Mouse (Mus musculus) small intestine, adult 2 months (tissue): ENCODE data around the gene Mat2a. TPM values are rescaled to one million over a fixed set of nuclear protein-coding genes. Genes with fewer than 3 reads are reported as not detected.

ENCODE experiments used
- H3K27ac ChIP-seq: fragments of 200-500 bp; 2 replicates; pipeline ENCODE4 v1.5.1; 2012; ENCODE audit warnings: low read depth, low read length, control low read depth, inconsistent platforms; ENCODE audit not compliant: insufficient read depth
- H3K27me3 ChIP-seq: fragments of 200-500 bp; 2 replicates; pipeline ENCODE4 v1.6.1; 2012; ENCODE audit warnings: mild to moderate bottlenecking, moderate library complexity, low read length, inconsistent platforms; ENCODE audit not compliant: control insufficient read depth, insufficient read depth
- H3K36me3 ChIP-seq: fragments of 200-500 bp; 2 replicates; pipeline ENCODE4 v1.6.1; 2012; ENCODE audit warnings: mild to moderate bottlenecking, low read length, control low read depth, inconsistent platforms; ENCODE audit not compliant: control insufficient read depth, insufficient read depth
- H3K4me1 ChIP-seq: fragments of 200-500 bp; 2 replicates; pipeline ENCODE4 v1.6.1; 2012; ENCODE audit warnings: low read length, inconsistent platforms, mixed read lengths; ENCODE audit not compliant: control insufficient read depth, insufficient read depth, insufficient read length
- H3K4me3 ChIP-seq: fragments of 200-500 bp; 2 replicates; pipeline ENCODE4 v1.5.1; 2012; ENCODE audit warnings: low read depth, mild to moderate bottlenecking, control low read depth, inconsistent platforms, low read length, moderate library complexity
- CTCF ChIP-seq: fragments of 200-500 bp; IDR thresholded peaks from 2 replicates; pipeline ENCODE4 v1.5.1; 2012; ENCODE audit warnings: low read depth, mild to moderate bottlenecking, control low read depth, inconsistent platforms, low read length, moderate library complexity, mixed read lengths; ENCODE audit not compliant: insufficient replicate concordance, insufficient read length; ENCODE audit errors: extremely low read depth
- POLR2A ChIP-seq: fragments of 200-500 bp; IDR thresholded peaks from 2 replicates; pipeline ENCODE4 v1.6.1; 2012; ENCODE audit warnings: low read depth, mild to moderate bottlenecking, control low read depth, inconsistent platforms, low read length, moderate library complexity
- WGBS: fragments of 180-500 bp; shearing (Covaris S2); methylation state at CpG from one replicate; pipeline ENCODE4 v1.1.7; 2018; 5-methylcytosine and 5-hydroxymethylcytosine counted together
- polyA plus RNA-seq: library from polyadenylated mRNA; depleted of rRNA; stranded (reverse); fragments of >200 nt; gene quantifications from 2 replicates; pipeline ENCODE4 v1.2.3, GENCODE M21; 2012

The Mat2a gene
- polyA plus RNA-seq, 1 experiment, result 19.5 TPM

DNA sequence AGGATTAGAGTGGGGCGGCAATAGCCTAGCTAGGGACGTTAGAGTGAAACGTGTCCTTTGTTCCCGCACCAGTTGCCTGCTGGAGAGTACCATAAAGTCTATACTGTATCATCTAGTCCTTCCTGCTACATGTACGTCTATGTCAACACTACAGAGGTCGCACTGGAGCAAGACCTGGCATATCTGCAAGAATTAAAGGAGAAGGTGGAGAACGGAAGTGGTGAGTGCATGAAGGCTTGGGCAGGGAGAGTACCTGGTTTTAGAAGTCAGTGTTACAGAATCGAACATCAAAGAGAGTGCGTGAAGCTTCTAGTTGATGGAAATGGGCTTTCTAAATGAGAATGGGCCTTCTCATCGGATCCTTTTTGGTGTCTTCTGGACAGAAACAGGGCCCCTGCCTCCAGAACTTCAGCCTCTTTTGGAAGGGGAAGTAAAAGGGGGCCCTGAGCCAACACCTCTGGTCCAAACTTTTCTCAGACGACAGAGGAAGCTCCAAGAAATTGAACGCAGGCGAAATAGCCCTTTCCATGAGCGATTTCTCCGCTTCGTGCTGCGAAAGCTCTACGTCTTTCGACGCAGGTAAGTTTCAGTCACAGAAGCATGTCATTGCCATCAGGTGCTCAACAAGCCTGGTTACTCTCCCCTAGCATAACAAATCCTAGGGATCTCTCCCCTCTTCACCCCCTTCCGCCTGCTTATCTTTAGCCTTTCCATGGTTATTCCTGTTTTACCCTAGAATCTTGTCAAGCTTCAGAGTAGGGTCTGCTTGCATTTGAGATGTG is 10.1 kb downstream of the Mat2a start:
- H3K4me3 ChIP-seq, result no peak overlapping the region
- no peaks in the 10 kb centered on the region for H3K4me1 ChIP-seq
- H3K36me3 ChIP-seq, result peaks cover 69% of the 10 kb centered on the region
- no peak for TF ChIP-seq CTCF
- no peak for TF ChIP-seq POLR2A
- WGBS, result 73% methylated on average over 21 of the region's 21 CpGs
- no peak overlapping the region for H3K27ac ChIP-seq
- no peaks in the 10 kb centered on the region for H3K27me3 ChIP-seq

DNA sequence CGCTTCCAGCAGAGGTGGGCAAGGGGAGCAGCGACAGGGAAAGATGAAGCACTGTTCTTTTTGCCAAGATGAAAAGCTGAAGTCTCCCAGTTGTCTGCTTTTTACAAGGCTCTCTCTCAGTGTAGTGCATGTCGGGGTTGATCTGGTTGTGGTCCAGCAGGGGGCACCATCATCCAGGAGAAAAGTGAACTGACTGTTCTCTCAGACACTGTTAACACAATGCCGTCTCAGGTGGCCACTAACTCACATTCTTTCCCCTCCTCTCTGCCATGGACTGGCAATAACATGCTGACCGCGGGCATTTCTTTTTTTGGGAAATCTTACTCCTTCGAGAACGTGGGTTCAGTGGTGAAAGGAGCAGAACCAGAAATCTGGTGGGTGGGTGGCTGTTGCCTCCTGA is 11.3 kb downstream of the Mat2a start:
- Histone ChIP-seq H3K27me3 (no peaks in the 10 kb centered on the region), H3K4me1 (no peaks in the 10 kb centered on the region), H3K36me3 (peaks cover 69% of the 10 kb centered on the region), H3K4me3 (no peak overlapping the region), H3K27ac (no peak overlapping the region)
- TF ChIP-seq CTCF, result peak; percentile 80; the same call in 1 of the 2 replicates
- no peak for TF ChIP-seq POLR2A
- WGBS, result 41% methylated on average over 8 of the region's 8 CpGs

DNA sequence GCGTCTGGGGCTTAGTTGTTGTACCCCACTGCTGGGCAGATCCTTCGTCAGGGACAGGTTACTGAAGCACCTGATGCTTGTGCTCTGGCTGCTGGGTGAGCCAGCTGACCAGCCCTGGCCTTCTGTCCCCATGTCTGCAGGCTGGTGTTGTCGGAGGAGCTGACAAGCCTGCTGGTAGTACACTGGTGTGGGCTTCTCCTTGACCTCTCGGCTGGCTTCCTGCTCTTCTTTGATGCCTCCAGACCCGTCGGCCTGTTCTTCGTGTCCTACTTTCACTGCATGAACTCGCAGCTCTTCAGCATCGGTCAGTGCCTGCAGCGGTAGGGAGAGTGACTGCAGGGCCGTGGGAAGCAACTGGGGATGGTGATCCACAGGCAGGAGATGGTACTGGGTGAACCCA is 13.7 kb downstream of the Mat2a start:
- 96% methylated on average over 11 of the region's 11 CpGs for WGBS
- Histone ChIP-seq H3K27ac (no peak overlapping the region), H3K4me3 (no peak overlapping the region), H3K4me1 (peaks cover 2% of the 10 kb centered on the region; the same call in 1 of the 2 replicates), H3K36me3 (peaks cover 58% of the 10 kb centered on the region), H3K27me3 (no peaks in the 10 kb centered on the region)
- TF ChIP-seq POLR2A (no peak), CTCF (no peak)

DNA sequence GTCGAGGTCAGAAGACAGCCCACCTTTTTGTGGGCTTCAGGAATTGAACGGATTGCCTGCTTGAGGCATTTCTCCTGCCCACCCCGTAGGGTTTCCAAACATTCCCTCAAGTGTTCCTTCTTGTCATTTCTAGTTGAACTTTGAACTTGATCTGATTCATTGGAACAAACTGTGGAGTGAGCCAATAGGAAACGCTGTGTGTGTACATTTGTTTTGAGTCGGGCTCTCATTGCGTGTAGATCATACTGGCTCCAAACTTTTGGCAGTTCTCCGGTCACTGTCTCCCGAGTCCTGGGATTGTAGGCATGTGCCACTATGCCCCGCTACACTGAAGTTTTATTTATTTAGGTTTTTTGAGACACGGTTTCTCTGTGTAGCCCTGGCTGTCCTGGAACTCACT is 18.5 kb downstream of the Mat2a start:
- peaks cover 54% of the 10 kb centered on the region for H3K36me3 ChIP-seq
- no peak overlapping the region for H3K4me3 ChIP-seq
- H3K27me3 ChIP-seq, result no peaks in the 10 kb centered on the region
- no peak for TF ChIP-seq POLR2A
- no peak for TF ChIP-seq CTCF
- no peak overlapping the region for H3K27ac ChIP-seq
- 45% methylated on average over 10 of the region's 10 CpGs for WGBS
- peaks cover 3% of the 10 kb centered on the region; the same call in 1 of the 2 replicates for H3K4me1 ChIP-seq

DNA sequence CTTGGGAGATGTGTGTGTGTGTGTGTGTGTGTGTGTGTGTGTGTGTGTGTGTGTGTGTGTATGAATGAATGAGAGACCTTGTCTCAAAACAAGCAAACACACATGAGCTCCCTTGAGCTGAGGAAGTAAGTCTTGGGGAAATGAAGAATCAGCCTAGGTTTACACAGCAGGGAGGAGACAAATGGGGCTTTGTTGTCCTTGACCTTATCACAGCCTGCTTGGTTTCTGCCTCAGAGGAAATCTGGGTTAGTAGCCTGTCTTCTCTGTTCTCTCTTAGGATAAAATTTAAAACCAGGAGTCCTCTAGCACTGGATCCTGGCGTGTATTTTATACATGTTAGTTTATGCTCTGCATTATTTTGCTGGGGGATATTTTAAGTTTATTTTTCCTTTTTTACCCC is 19.6 kb downstream of the Mat2a start:
- Histone ChIP-seq H3K36me3 (peaks cover 44% of the 10 kb centered on the region), H3K4me1 (peaks cover 3% of the 10 kb centered on the region; the same call in 1 of the 2 replicates), H3K27ac (no peak overlapping the region), H3K4me3 (no peak overlapping the region), H3K27me3 (no peaks in the 10 kb centered on the region)
- 91% methylated on average over 1 of the region's 1 CpGs for WGBS
- no peak for TF ChIP-seq CTCF
- no peak for TF ChIP-seq POLR2A

DNA sequence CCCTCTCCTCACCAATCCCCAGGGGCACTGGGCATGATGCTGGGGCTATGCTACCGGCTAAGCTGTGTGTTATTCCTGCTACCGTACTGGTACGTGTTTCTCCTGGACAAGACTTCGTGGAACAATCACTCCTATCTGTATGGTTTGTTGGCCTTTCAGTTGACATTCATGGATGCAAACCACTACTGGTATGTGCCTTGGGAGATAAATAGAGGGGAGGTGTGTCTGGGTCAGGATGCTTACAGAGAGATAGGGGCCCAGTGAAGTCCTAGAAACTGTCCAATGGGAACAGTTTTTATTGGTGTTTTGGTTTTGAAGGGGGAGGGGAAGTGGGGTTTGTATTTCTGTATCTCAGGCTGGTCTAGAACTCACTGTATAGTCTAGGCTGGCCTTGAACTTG is 21.1 kb downstream of the Mat2a start:
- peaks cover 31% of the 10 kb centered on the region for H3K36me3 ChIP-seq
- no peak overlapping the region for H3K27ac ChIP-seq
- H3K4me3 ChIP-seq, result no peak overlapping the region
- no peaks in the 10 kb centered on the region for H3K27me3 ChIP-seq
- 94% methylated on average over 4 of the region's 4 CpGs for WGBS
- peaks cover 3% of the 10 kb centered on the region; the same call in 1 of the 2 replicates for H3K4me1 ChIP-seq
- TF ChIP-seq CTCF (no peak), POLR2A (no peak)

DNA sequence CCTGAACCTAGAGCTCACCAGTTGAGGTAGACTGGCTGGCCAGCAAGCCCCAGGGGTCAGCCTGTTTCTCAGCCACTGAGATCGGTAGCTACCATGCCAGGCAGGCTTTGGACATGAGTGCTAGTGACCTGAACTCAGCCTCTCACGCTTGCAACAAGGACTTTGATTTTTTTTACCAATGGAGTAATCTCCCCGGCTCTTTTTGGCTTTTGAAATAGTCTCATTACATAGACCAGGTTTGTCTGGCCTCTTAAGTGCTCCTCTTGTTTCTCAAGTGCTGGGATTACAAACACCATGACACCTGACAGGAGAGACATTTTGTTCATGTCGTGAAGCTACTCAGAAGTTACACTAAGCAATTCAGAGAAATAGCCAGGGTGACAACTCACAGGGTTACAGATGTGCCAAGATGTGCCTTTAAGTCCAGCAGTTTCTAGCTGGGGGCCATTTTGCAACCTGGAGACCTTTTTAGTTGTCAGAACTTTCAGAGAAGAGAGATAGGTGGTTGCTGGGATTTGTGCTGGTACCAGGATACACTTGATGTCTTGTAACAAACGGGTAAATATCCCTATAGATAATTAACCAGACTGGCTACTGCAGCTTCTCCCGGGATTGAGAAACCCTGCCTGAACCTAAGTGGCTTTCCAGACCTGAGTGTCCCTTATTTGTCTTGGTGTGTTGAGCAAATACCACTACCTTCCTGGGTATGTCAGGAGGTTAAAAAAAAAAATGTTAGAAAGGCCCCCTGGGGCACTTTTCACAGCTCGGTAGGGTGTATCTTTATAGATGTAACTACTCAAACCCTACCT is 23.2 kb downstream of the Mat2a start:
- TF ChIP-seq CTCF (no peak), POLR2A (no peak)
- 60% methylated on average over 7 of the region's 7 CpGs for WGBS

More for the DNA sequence above, 23.2 kb downstream of the Mat2a start:
- Histone ChIP-seq H3K27ac (no peak overlapping the region), H3K4me1 (peaks cover 3% of the 10 kb centered on the region; the same call in 1 of the 2 replicates), H3K27me3 (no peaks in the 10 kb centered on the region), H3K36me3 (peaks cover 19% of the 10 kb centered on the region), H3K4me3 (no peak overlapping the region)
